Mouse (Mus musculus) midbrain, embryonic 13.5 days (tissue): ENCODE results near the gene Cyp2a4. TPM values are rescaled to one million over a fixed set of nuclear protein-coding genes. Genes with fewer than 3 reads are reported as not detected.
"Not testable (repeated sequence)": the region's sequence is repeated elsewhere in the genome, so short reads cannot be mapped to it uniquely, and the experiment has no call there.

Experiments used
- ATAC-seq: fragments of 200-750 bp; cut with Nextera tagmentation; 2 replicates; pipeline ENCODE4 v1.8.0; 2017; ENCODE audit warnings: mild to moderate bottlenecking, moderate TSS enrichment, moderate library complexity
- H3K27ac ChIP-seq: fragments of 300-500 bp; sonication (generic); 2 replicates; pipeline ENCODE4 v1.5.1; 2015; ENCODE audit warnings: inconsistent platforms, mild to moderate bottlenecking, moderate library complexity
- H3K27me3 ChIP-seq: fragments of 300-500 bp; sonication (generic); 2 replicates; pipeline ENCODE4 v1.6.1; 2015; ENCODE audit warnings: mild to moderate bottlenecking, inconsistent platforms
- H3K36me3 ChIP-seq: fragments of 300-500 bp; sonication (generic); 2 replicates; pipeline ENCODE4 v1.6.1; 2015; ENCODE audit warnings: mild to moderate bottlenecking, inconsistent platforms
- H3K4me1 ChIP-seq: fragments of 300-500 bp; sonication (generic); replicated peaks from 2 replicates; pipeline ENCODE4 v1.6.1; 2015; ENCODE audit warnings: inconsistent platforms
- H3K4me2 ChIP-seq: fragments of 300-500 bp; sonication (generic); replicated peaks from 2 replicates; pipeline ENCODE4 v1.6.1; 2015; ENCODE audit warnings: moderate library complexity, mild to moderate bottlenecking, inconsistent platforms
- H3K4me3 ChIP-seq: fragments of 300-500 bp; sonication (generic); replicated peaks from 2 replicates; pipeline ENCODE4 v1.5.1; 2015; ENCODE audit warnings: mild to moderate bottlenecking, inconsistent platforms
- H3K9ac ChIP-seq: fragments of 300-500 bp; sonication (generic); replicated peaks from 2 replicates; pipeline ENCODE4 v1.6.1; 2015; ENCODE audit warnings: mild to moderate bottlenecking, inconsistent platforms
- H3K9me3 ChIP-seq: fragments of 300-500 bp; sonication (generic); 2 replicates; pipeline ENCODE4 v1.6.1; 2016; ENCODE audit warnings: mild to moderate bottlenecking, inconsistent platforms
- WGBS: fragments of 180-500 bp; shearing (Covaris S2); methylation state at CpG from one replicate; pipeline ENCODE4 v1.1.7; 2015; 5-methylcytosine and 5-hydroxymethylcytosine counted together
- polyA plus RNA-seq: library from polyadenylated mRNA; unstranded; fragments of >200 nt; fragmentation: Nextera tagmentation; extraction: Ambion mirVana; gene quantifications from 2 replicates; pipeline ENCODE4 v1.2.1, GENCODE M21; 2015

Gene Cyp2a4
- not detected in 2 replicates for polyA plus RNA-seq

GRCm38 (mm10) chr7:26306926-26307325, at the start of gene Cyp2a4:
Gene Cyp2a4, plus strand, starts transcription at chr7:26307169.
- not testable (repeated sequence) for H3K9ac ChIP-seq, H3K4me2 ChIP-seq, H3K4me3 ChIP-seq, H3K36me3 ChIP-seq, ATAC-seq, H3K4me1 ChIP-seq, H3K27me3 ChIP-seq, H3K27ac ChIP-seq
- H3K9me3 ChIP-seq, result peaks cover 20% of the 10 kb centered on the region; the same call in 1 of the 2 replicates
- WGBS, result 63% methylated on average over 2 of the region's 2 CpGs

DNA sequence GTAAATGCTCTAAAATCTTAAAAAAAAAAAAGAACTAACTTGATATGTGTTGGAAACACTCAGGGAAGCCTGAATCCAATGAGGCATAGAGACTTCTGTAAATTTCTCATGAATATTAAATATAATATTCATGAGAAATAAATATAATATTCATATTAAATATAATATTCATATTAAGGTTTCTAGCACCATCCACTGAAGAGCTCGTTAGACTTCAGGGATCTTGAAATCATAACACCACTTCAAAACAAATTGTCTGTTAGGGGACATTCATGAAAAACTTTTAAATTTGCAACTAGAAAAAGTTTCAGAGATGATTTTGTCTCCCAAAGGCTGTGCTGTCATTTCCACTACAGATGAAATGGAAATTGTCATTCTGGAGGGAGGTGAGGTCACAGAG, 46.9 kb upstream of the Cyp2a4 start, which contains the start of gene Vmn1r184:
TSS of gene Vmn1r184 (plus strand) at position 301 of the 400 bp plus-strand sequence.
- H3K27me3 ChIP-seq, H3K27ac ChIP-seq, H3K36me3 ChIP-seq, H3K4me1 ChIP-seq, H3K4me3 ChIP-seq, H3K9me3 ChIP-seq, ATAC-seq, H3K4me2 ChIP-seq, H3K9ac ChIP-seq: not testable (repeated sequence)
- 90% methylated on average over 1 of the region's 1 CpGs for WGBS

DNA sequence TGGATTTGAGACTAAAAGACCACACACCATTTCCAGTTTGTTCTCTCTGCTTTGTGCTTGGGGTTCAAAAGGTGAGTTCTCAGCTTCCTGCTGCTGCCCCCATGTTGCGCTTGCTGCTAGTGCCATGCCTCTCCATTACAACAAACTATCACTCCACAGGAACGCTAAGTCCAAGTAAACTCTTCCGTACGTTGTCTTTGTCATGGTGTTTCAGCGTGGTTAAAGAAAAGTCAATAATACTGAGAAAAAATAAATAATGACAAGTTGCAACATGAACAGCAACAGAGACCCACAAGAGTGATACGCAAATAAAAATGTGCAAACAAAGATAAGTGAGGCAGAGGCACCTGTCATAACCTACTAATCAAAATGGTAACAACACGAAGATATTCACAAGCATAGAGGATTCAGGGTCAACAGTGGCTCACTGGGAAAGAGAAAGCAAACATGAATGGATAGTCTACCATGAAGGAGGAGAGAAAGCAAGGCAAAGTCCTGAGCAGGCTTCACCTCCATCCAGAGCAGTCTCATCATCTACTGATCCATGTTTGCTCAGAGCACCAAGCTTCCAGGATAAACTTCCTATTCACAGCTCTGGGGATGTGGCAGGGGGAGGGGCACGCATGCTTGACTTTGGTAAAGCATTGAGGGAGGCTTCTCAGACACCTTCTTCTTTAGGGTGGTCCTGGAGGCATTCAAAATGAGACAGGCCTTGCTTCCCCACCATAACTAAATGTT, 3.4 kb upstream of the Cyp2a4 start:
- H3K27ac ChIP-seq, H3K27me3 ChIP-seq, H3K4me2 ChIP-seq, H3K36me3 ChIP-seq, H3K9ac ChIP-seq, H3K4me3 ChIP-seq, H3K4me1 ChIP-seq, ATAC-seq: not testable (repeated sequence)
- peaks cover 12% of the 10 kb centered on the region; the same call in 1 of the 2 replicates for H3K9me3 ChIP-seq
- 82% methylated on average over 8 of the region's 8 CpGs for WGBS

GRCm38 (mm10) chr7:26311786-26312185, 4.8 kb downstream of the Cyp2a4 start:
- H3K27me3 ChIP-seq, H3K4me3 ChIP-seq, H3K4me1 ChIP-seq, H3K27ac ChIP-seq, H3K36me3 ChIP-seq, H3K9ac ChIP-seq, H3K4me2 ChIP-seq, ATAC-seq: not testable (repeated sequence)
- WGBS, result 80% methylated on average over 4 of the region's 4 CpGs
- H3K9me3 ChIP-seq, result peaks cover 16% of the 10 kb centered on the region; the same call in 1 of the 2 replicates

DNA sequence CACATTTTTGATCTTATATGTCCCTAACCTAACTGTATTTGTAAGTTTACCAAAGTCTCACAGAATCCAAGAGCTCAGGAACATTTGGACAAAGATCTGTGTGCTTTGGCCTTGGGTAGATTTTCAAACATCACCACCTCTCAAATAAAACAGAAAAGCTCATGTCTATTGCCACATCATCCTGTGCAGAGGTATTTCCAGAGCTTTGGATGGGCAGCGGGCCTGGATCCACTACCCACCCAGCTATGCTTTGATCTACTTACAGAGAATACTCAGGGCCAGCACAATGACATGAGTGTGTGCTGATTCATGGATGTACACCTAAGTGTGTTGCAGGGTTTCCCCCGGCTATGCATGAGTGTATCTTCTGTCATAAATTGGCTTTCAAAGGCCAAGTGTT, 8.2 kb downstream of the Cyp2a4 start:
- WGBS, result 75% methylated on average over 2 of the region's 2 CpGs
- H3K27me3 ChIP-seq, H3K27ac ChIP-seq, ATAC-seq, H3K4me3 ChIP-seq, H3K36me3 ChIP-seq, H3K9ac ChIP-seq, H3K4me1 ChIP-seq, H3K4me2 ChIP-seq: not testable (repeated sequence)
- 0 out of 2 replicates have a peak, but pooled peaks cover 22% of the 10 kb centered on the region for H3K9me3 ChIP-seq

GRCm38 (mm10) chr7:26315809-26316208, 8.8 kb downstream of the Cyp2a4 start:
- H3K4me1 ChIP-seq, H3K4me3 ChIP-seq, H3K27ac ChIP-seq, H3K36me3 ChIP-seq, ATAC-seq, H3K9ac ChIP-seq, H3K4me2 ChIP-seq, H3K27me3 ChIP-seq: not testable (repeated sequence)
- 84% methylated on average over 4 of the region's 4 CpGs for WGBS
- 0 out of 2 replicates have a peak, but pooled peaks cover 18% of the 10 kb centered on the region for H3K9me3 ChIP-seq

GRCm38 (mm10) chr7:26320361-26320760, 13.4 kb downstream of the Cyp2a4 start:
- H3K27me3 ChIP-seq, H3K36me3 ChIP-seq, H3K4me3 ChIP-seq, H3K4me1 ChIP-seq, H3K27ac ChIP-seq, H3K9ac ChIP-seq, H3K4me2 ChIP-seq, ATAC-seq: not testable (repeated sequence)
- WGBS, result 68% methylated on average over 3 of the region's 3 CpGs
- 0 out of 2 replicates have a peak, but pooled peaks cover 12% of the 10 kb centered on the region for H3K9me3 ChIP-seq

DNA sequence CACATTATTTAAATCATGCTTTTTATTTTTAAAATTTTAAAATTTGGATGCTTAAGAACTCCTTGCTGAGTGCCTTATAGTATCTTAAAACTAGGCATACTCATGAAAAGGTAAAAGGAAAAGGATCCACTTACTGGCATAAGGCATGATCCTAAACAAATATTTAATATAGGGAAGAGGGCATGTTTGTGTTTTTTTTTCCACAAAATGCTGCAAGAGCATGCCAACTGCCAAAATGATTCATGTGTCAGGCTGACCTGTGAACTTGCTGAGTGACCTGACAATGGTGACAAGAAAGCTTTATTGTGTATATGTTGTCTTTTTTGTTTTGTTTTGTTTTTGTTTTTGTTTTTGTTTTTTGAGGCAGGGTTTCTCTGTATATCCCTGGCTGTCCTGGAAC, 43.2 kb downstream of the Cyp2a4 start:
- H3K9me3 ChIP-seq, H3K27ac ChIP-seq, H3K9ac ChIP-seq, H3K36me3 ChIP-seq, ATAC-seq, H3K4me1 ChIP-seq, H3K4me3 ChIP-seq, H3K27me3 ChIP-seq, H3K4me2 ChIP-seq: not testable (repeated sequence)

GRCm38 (mm10) chr7:26352258-26352657, 45.3 kb downstream of the Cyp2a4 start:
- not testable (repeated sequence) for H3K4me1 ChIP-seq

DNA sequence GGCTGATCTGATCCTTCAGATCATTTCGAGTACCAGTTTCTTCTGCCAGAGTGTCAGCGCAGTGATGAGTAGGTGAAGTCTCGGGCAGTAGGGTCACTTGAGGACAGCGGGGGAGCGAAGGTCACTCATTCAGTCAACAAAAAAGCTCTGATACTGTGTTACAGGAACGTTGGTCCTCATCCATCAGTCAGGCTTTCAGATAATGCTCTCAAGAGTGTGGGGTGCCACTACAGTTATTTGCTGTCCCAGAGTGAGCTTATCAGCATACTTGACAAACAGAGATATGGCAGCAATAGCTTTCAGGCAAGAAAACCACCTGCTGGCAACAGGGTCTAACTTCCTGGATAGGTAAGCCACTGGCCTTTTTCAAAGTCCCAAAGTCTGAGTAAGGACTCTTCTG, 49.8 kb downstream of the Cyp2a4 start:
- not testable (repeated sequence) for ATAC-seq, H3K27ac ChIP-seq, H3K36me3 ChIP-seq, H3K4me3 ChIP-seq, H3K9me3 ChIP-seq, H3K4me1 ChIP-seq, H3K27me3 ChIP-seq, H3K9ac ChIP-seq, H3K4me2 ChIP-seq
- 92% methylated on average over 5 of the region's 6 CpGs for WGBS

More at GRCm38 (mm10) chr7:26352258-26352657, 45.3 kb downstream of the Cyp2a4 start:
- H3K9me3 ChIP-seq, H3K27ac ChIP-seq, H3K4me3 ChIP-seq, H3K4me2 ChIP-seq, H3K27me3 ChIP-seq, H3K36me3 ChIP-seq, ATAC-seq, H3K9ac ChIP-seq: not testable (repeated sequence)
- WGBS, result 84% methylated on average over 3 of the region's 3 CpGs
